8 mouse cellular contexts compared by ENCODE assay signal in genomic region chr1:90650781-90651437, GRCm38 (mm10). TPM values are rescaled to one million over a fixed set of nuclear protein-coding genes. Genes with fewer than 3 reads are reported as not detected.
DNase-seq lines count a peak whose midpoint lies in the region; ATAC-seq and TF ChIP-seq lines count a peak whose summit lies in the region.

No protein-coding gene starts in this region.

- no peaks in the 10 kb centered on the region for H3K9me3 ChIP-seq in hindbrain, postnatal 0 days (ENCODE audit: low read length)

- H3K27ac ChIP-seq in gastrocnemius, adult 2 months = peak overlapping the region; percentile 78
- no peak overlapping the region for H3K27ac ChIP-seq in hindbrain, postnatal 0 days

- H3K9ac ChIP-seq in hindbrain, postnatal 0 days (replicated peaks; ENCODE audit: low read length) = no peak overlapping the region

- TF ChIP-seq CTCF in Patski (IDR thresholded peaks at IDR 0.05) = peak; percentile 97
- no peak; the same call in 1 of the 2 replicates for TF ChIP-seq CTCF in gastrocnemius, adult 2 months (IDR thresholded peaks at IDR 0.05)
- TF ChIP-seq CTCF in hindbrain, postnatal 0 days (IDR thresholded peaks at IDR 0.05; ENCODE audit: low read depth) = peak; percentile 99

- no peak overlapping the region for H3K4me3 ChIP-seq in gastrocnemius, adult 2 months
- H3K4me3 ChIP-seq in hindbrain, postnatal 0 days (ENCODE audit: low read length) = no peak overlapping the region

- no peak for ATAC-seq in Patski
- ATAC-seq in hindbrain, postnatal 0 days = peak; percentile 83

- H3K27me3 ChIP-seq in Patski = no peaks in the 10 kb centered on the region
- H3K27me3 ChIP-seq in hindbrain, postnatal 0 days (ENCODE audit: insufficient read depth, low read length) = no peaks in the 10 kb centered on the region; the same call in 1 of the 2 replicates

- POLR2A ChIA-PET in Patski (lab: Charles Lee) = no interaction called here

- CTCF ChIA-PET in Patski (lab: Charles Lee) = interaction anchor here (1.3 to 1.8 kb wide), 3 partner anchors 191 to 309 kb away, joined by 3 to 7 read pairs (median 3); no protein-coding TSS in a partner anchor

- intact Hi-C loops in gastrocnemius, adult 2 months (cut with DNase I) = loop anchor here (1.0 to 5.0 kb wide), 3 partner anchors 81 to 306 kb away; no protein-coding TSS in a partner anchor

- in situ Hi-C loops in Patski (cut with MboI; ENCODE audit: low pct_unique_long_range_greater_than_20kb) = no loop called here

- H3K4me1 ChIP-seq in hindbrain, postnatal 0 days (ENCODE audit: insufficient read depth, low read length) = peaks cover 5% of the 10 kb centered on the region

- WGBS in hindbrain, postnatal 0 days = 9% methylated on average over 4 of the region's 4 CpGs

- no peak overlapping the region for H3K4me2 ChIP-seq in hindbrain, postnatal 0 days (ENCODE audit: low read depth, low read length)

- H3K36me3 ChIP-seq in hindbrain, postnatal 0 days (ENCODE audit: insufficient read depth, low read length) = no peaks in the 10 kb centered on the region

- no peak for DNase-seq in Patski (ENCODE audit: low read depth, low spot score)
- peak; percentile 60 to 71 for DNase-seq in cerebellum, postnatal 25 days
- DNase-seq in gastrocnemius, adult 2 months = peak; percentile 74
- peak; percentile 90 for DNase-seq in hindbrain, postnatal 0 days (ENCODE audit: low spot score)
- peak; percentile 63 to 67 for DNase-seq in left cerebral cortex, adult 18-20 months (ENCODE audit: low spot score in 2 of 2)
- peak; percentile 75 for DNase-seq in lung, postnatal 36 days
- peak; percentile 75 for DNase-seq in right cerebral cortex, postnatal 14 days
- peak; percentile 82 to 84 for DNase-seq in urinary bladder, postnatal 4 days (ENCODE audit: low spot score in 2 of 2)

RNA-seq across cellular contexts. Expression of gene Cops8, which starts 48.1 kb away (rescaled TPM):
- polyA plus RNA-seq in Patski (2021) = 134 TPM
- total RNA-seq in gastrocnemius, adult 2 months (2021) = 100 to 1,000 TPM; 102 to 104 TPM
- 97.2 and 117 TPM in 2 replicates for total RNA-seq in hindbrain, postnatal 0 days (2014; rRNA removed)
- 167 and 170 TPM in 2 replicates for polyA plus RNA-seq in hindbrain, postnatal 0 days (2015; fragmentation: Nextera tagmentation; extraction: Ambion mirVana)
- 100 to 1,000 TPM; 122 to 127 TPM for total RNA-seq in left cerebral cortex, adult 18-20 months (2021)
